Mouse (Mus musculus) heart, postnatal 0 days (tissue): Measurements from ENCODE around the gene Tiparp.

ENCODE experiments used
- CTCF ChIP-seq: IDR thresholded peaks from 2 replicates; pipeline ENCODE4 v1.5.1; 2016; ENCODE audit warnings: antibody characterized with exemption, control low read depth, low read depth
- EP300 ChIP-seq: IDR thresholded peaks from 2 replicates; pipeline ENCODE4 v1.6.1; 2016; ENCODE audit warnings: antibody characterized with exemption, low read depth

DNA sequence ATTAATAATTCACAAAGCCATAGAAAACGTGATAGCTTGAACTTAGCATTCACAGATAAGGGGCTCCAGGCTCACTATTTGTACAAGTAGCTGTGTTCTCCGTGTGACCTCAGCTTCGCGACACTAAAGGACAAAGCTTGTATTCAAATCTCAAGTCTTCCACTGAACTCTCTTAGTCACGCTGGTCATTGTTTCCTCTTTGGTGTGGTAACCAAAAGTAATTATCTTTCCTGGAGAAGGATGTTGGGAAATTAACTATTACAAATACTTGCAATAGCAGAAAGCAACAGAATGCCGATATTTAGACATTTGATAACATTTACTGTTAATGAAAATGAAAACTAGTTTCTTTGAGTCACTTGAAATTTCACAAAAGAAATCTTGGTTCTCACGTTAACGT lies 4.8 kb upstream of the Tiparp start:
- TF ChIP-seq CTCF (no peak), EP300 (no peak)
